Mouse (Mus musculus) brain, embryonic 18.5 days (tissue): ENCODE measurements at regions not wholly inside any gene's neighbourhood (a gene's known extent, or its start where the extent isn't known, plus 50 kb on each side); places are given as distances from the start of the nearest gene placed in this dataset.
A peak's percentile ranks its signal among the peaks of the same experiment; 100 is the strongest.
"Not testable (repeated sequence)": the region's sequence is repeated elsewhere in the genome, so short reads cannot be mapped to it uniquely, and the experiment has no call there.

ENCODE experiments used
- DNase-seq: peaks from one replicate; pipeline ENCODE4 v3.0.0-alpha.2; 2012; ENCODE audit warnings: low read depth, low spot score

- DNase-seq = no peak
Observed at GRCm38 (mm10) chr14:16074089-16074488, 175.0 kb upstream of the Ngly1 start.

GRCm38 (mm10) chr14:16079096-16079495 is 170.0 kb upstream of the Ngly1 start:
- no peak for DNase-seq

DNA sequence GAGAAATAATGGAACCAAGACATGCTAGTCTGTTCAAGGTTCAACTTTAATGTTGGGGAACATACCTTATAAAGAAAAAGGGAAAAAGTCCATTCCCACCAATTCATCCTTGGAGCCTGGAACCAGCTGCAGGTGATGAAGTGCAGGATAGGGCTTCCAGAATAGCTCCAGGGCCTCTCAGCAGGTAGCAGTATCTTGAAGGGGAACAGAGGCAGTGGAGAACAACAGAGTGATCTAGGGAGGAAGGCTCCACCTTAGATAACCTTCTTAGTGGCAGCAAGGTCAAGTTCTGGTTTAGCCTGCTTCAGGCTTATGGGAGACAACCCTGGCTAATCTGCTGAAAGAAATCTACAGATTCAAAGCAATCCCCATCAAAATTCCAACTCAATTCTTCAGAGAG is 161.8 kb upstream of the Ngly1 start:
- DNase-seq = not testable (repeated sequence)

GRCm38 (mm10) chr14:16092391-16093132 is 156.5 kb upstream of the Ngly1 start:
- no peak for DNase-seq

DNA sequence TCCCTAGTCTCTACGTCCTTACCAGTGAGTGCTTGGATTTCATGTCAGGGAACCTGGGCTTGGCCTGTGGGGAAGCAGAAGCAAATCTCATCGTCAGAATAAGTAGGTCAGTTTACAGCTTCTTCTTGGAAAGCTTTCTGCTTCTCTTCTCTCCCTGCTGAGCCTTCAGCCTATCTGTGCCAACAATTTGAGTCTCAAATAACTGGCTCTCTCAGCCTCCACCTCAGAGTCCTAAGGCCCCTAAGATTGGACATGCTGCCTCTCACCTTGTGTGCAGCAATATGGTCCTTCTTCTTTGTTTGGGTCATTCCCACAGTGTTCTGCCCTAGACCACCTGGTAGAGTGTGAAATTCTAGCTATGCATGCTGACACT is 156.0 kb upstream of the Ngly1 start:
- no peak for DNase-seq

GRCm38 (mm10) chr14:16109414-16109813 is 139.7 kb upstream of the Ngly1 start:
- DNase-seq = no peak

DNA sequence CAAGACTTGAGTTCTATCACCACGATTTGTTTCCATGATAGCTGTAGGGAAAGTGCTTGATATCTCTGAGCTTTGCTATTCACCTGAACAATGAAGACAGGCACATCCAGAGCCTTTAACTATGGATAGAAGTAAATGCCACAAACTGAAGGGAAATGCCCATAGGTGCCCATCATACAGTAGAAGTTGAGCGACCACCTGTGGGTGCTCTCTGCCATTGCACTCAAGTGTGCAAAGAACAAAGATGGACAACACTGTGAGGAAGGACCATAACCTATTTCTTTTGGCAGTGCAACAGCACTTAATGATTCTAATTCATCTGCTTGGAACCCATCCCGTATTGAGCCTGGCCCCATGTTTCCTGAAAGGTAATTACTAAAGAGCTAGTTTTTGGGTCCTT is 116.4 kb upstream of the Ngly1 start:
- no peak for DNase-seq

GRCm38 (mm10) chr14:16133410-16133809 is 115.7 kb upstream of the Ngly1 start:
- no peak for DNase-seq

GRCm38 (mm10) chr14:16136187-16136586 is 112.9 kb upstream of the Ngly1 start:
- DNase-seq = peak; percentile 3

DNA sequence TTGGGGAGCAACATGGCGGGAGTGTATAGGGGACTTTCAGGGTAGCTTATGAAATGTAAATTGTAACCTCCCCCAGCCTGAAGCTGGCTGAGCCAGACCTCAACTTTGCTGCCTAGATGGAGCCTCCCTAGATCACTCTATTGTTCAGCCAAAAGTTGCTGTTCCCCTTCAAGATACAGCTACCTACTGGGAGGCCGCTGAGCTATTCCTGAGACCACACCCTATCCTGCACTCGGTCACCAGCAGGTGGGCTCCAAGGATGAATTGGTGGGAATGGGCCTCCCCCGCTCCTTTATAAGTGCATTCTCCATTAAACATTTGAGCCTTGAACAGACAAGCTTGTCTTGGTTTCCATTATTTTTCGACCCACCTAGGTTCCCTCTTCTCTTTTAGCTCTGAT is 104.8 kb upstream of the Ngly1 start:
- DNase-seq = no peak

GRCm38 (mm10) chr14:16146811-16147210 is 102.3 kb upstream of the Ngly1 start:
- no peak for DNase-seq

DNA sequence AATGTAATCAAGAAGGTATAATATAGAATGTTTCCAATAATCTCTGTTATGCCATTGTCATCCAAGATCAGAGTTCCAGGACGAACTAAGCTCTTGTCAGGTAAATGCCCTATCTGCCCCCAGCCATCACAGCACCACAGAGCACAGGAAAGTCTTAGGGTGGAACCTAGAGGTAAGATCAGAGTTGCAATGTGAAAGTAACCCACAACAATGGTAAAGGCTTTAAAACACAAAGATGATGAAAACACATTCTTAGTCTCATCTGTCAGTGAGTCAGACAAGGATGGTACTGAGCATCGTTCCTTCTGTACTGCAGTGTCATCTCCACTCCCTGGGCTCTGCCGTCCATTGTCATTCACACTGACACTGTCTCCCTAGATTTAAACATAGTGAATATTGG is 97.3 kb upstream of the Ngly1 start:
- no peak for DNase-seq

DNA sequence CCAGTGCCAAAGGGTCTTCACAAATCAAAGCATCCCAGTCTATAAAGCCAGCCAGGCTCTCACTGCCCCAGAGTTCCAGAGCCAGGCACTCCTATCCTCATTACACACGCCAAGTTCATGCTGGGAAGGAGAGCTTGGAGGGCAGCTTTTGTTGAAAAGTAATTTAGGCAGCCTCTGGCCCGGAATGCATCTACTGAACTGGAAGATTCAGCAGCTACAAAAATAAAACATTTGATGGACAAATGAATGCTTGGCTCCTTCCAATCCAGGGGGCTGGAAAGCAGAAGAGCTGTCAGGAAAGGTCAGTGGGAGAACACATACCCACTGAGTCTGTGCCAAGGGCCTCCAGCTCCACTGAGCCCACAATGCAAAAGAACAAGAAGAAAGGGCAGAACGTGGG is 96.4 kb upstream of the Ngly1 start:
- peak; percentile 3 for DNase-seq

GRCm38 (mm10) chr14:16155106-16155505 is 94.0 kb upstream of the Ngly1 start:
- DNase-seq = no peak

DNA sequence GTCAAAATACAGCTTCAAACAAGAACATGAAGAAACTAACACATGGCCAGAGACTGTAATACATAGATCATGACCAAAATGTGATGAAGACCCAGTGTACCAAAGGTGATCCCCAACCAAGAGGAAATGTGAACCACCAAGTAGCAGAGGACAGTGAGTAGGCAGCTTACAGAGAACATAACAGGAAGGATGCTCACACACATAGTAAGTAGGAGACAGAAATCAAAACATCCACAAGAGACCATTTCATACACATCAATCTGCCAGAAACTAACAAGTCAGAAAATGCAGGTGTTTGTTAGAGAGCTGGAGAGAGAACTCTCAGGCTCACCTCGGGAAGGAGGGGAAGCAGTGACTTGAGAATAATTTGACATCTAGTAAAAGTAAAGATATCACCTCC is 78.9 kb upstream of the Ngly1 start:
- no peak for DNase-seq

DNA sequence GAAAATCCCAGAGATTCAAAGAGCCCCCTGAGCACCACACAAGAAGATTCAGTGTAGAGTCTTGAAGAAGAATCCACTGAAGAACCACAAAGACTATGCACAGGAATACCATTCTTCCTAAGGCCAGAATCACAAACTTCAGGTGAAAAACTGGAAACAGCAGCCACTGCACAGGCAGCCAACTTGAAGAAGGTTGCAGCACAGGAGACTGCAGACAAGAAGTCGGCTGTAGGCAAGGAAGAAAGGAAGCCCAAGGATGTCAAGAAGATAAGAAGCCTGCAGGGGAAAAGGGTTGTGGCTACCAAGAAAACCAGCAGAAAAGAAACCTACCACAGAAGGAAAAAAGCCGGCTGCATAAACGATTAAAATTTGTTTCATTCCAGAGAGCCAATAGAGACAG is 76.8 kb upstream of the Ngly1 start:
- no peak for DNase-seq

GRCm38 (mm10) chr14:16173292-16173691 is 75.8 kb upstream of the Ngly1 start:
- no peak for DNase-seq

- no peak for DNase-seq
Observed at GRCm38 (mm10) chr14:16178227-16178626, 70.9 kb upstream of the Ngly1 start.

GRCm38 (mm10) chr14:16181822-16182221 is 67.3 kb upstream of the Ngly1 start:
- DNase-seq = no peak

GRCm38 (mm10) chr14:16185246-16185645 is 63.8 kb upstream of the Ngly1 start:
- no peak for DNase-seq
